18 mouse cellular contexts compared by ENCODE assay signal in the genomic region with DNA sequence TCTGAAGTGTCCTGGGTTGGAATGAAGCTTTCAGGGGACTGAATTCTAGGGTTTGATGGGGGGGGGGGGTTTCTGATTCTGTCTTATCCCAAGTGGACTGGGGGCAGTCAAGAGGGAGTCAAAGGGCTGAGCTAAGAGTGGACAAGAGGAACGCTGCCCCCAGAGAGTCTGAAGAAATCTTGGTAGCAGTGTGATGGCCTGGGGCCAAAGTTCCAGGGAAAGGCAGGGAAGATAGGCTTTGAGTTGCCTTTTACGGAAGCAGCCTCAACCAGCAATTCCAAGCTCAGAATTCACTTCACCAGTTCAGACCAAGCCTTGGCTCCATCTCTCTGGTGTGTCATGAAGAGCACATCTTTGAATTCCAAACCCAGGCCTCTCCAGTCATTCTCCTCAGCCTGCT. TPM values are rescaled to one million over a fixed set of nuclear protein-coding genes. Genes with fewer than 3 reads are reported as not detected.
DNase-seq lines count a peak whose midpoint lies in the region; ATAC-seq and TF ChIP-seq lines count a peak whose summit lies in the region.
"Had no signal": no experiment of that assay in that cellular context is flagged by ENCODE, and none has a peak within 500 bp of the region (broad histone marks: within the 10 kb centered on the region; RNA-seq: fewer than 3 reads in every experiment).

No protein-coding gene starts in this region.

- 44% methylated on average over 2 of the region's 2 CpGs for WGBS in lung, embryonic 14.5 days
- WGBS in forebrain, embryonic 11.5 days: 85% methylated on average over 2 of the region's 2 CpGs

- H3K4me3 ChIP-seq in lung, embryonic 14.5 days (ENCODE audit: low read depth, low read length): no peak overlapping the region
- H3K4me3 ChIP-seq in brown adipose tissue, adult 24 weeks (ENCODE audit: insufficient read depth, low read depth, low read length): no peak overlapping the region
- no peak overlapping the region for H3K4me3 ChIP-seq in forebrain, embryonic 11.5 days (ENCODE audit: low read depth, low read length)
- H3K4me3 ChIP-seq: hindbrain, embryonic 12.5 days had no signal

- H3K9ac ChIP-seq in lung, embryonic 14.5 days: no peak overlapping the region
- no peak overlapping the region for H3K9ac ChIP-seq in forebrain, embryonic 11.5 days (ENCODE audit: low read length)
- H3K9ac ChIP-seq: forebrain, postnatal 0 days; hindbrain, embryonic 12.5 days had no signal

- H3K36me3 ChIP-seq in lung, embryonic 14.5 days (ENCODE audit: insufficient read depth): no peaks in the 10 kb centered on the region
- H3K36me3 ChIP-seq in forebrain, embryonic 11.5 days (ENCODE audit: control insufficient read depth, insufficient read depth, low read length): no peaks in the 10 kb centered on the region
- H3K36me3 ChIP-seq: hindbrain, embryonic 12.5 days had no signal

- no peak for ATAC-seq in lung, embryonic 14.5 days (ENCODE audit: insufficient read depth)
- no peak for ATAC-seq in erythroid progenitor cell, adult 5-6 weeks (replicated peaks; ENCODE audit: low FRiP score, poor library complexity, severe bottlenecking)
- no peak for ATAC-seq in forebrain, embryonic 11.5 days (replicated peaks; ENCODE audit: low FRiP score)

- no peak overlapping the region for H3K27ac ChIP-seq in lung, embryonic 14.5 days (ENCODE audit: low read depth)
- peak overlapping the region; percentile 40; the same call in 1 of the 2 replicates for H3K27ac ChIP-seq in brown adipose tissue, adult 24 weeks (replicated peaks; ENCODE audit: low read depth, low read length)
- no peak overlapping the region for H3K27ac ChIP-seq in forebrain, embryonic 11.5 days (ENCODE audit: low read depth, low read length)
- H3K27ac ChIP-seq: hindbrain, embryonic 12.5 days; stomach, postnatal 0 days had no signal

- intact Hi-C loops in gastrocnemius, postnatal 14 days (cut with DNase I; ENCODE audit: low total_unique reads): no loop called here

- no peaks in the 10 kb centered on the region for H3K9me3 ChIP-seq in lung, embryonic 14.5 days (ENCODE audit: low read depth, low read length)
- no peaks in the 10 kb centered on the region for H3K9me3 ChIP-seq in forebrain, embryonic 11.5 days (ENCODE audit: control insufficient read depth, low read length)
- H3K9me3 ChIP-seq: hindbrain, embryonic 12.5 days had no signal

- peaks cover 12% of the 10 kb centered on the region; the same call in 1 of the 2 replicates for H3K4me1 ChIP-seq in lung, embryonic 14.5 days (ENCODE audit: insufficient read depth)
- H3K4me1 ChIP-seq in brown adipose tissue, adult 24 weeks (ENCODE audit: control insufficient read depth, insufficient read depth, insufficient read length, low read length): peaks cover 10% of the 10 kb centered on the region
- H3K4me1 ChIP-seq in forebrain, embryonic 11.5 days (replicated peaks; ENCODE audit: control insufficient read depth, insufficient read depth, low read length): no peaks in the 10 kb centered on the region

- TF ChIP-seq CTCF in lung, embryonic 14.5 days (IDR thresholded peaks at IDR 0.05; ENCODE audit: low read depth): no peak

- DNase-seq in gastrocnemius, postnatal 14 days: peak; percentile 28
- DNase-seq in gastrocnemius, adult 18-20 months (ENCODE audit: low spot score): no peak
- DNase-seq in lung, embryonic 14.5 days: peak; percentile 66
- no peak for DNase-seq in lung, postnatal 4 days
- peak; percentile 52 for DNase-seq in heart, postnatal 4 days
- DNase-seq in forebrain, embryonic 11.5 days (ENCODE audit: low spot score): no peak
- DNase-seq: adrenal gland, adult 2 months; cerebellum, postnatal 10 days; embryo, embryonic 11 days; forebrain, postnatal 0 days; kidney, adult 11 months; kidney, postnatal 4 days; liver; lung, adult 2 months had no signal

- H3K27me3 ChIP-seq in lung, embryonic 14.5 days (ENCODE audit: insufficient read depth, low read length): no peaks in the 10 kb centered on the region
- no peaks in the 10 kb centered on the region for H3K27me3 ChIP-seq in forebrain, embryonic 11.5 days (ENCODE audit: control insufficient read depth, insufficient read depth, low read length)
- H3K27me3 ChIP-seq: hindbrain, embryonic 12.5 days had no signal

- H3K4me2 ChIP-seq in lung, embryonic 14.5 days: no peak overlapping the region
- no peak overlapping the region for H3K4me2 ChIP-seq in forebrain, embryonic 11.5 days (ENCODE audit: low read depth, low read length, severe bottlenecking)
- H3K4me2 ChIP-seq: hindbrain, embryonic 12.5 days had no signal

RNA-seq across cellular contexts. Expression of a gene that starts 25.2 kb away (rescaled TPM):
- total RNA-seq in gastrocnemius, postnatal 14 days (2021): 10 to 100 TPM; 45.6 to 53.0 TPM
- 10 to 100 TPM; 46.0 to 59.0 TPM for total RNA-seq in gastrocnemius, adult 18-20 months (2021)
- 27.0 and 29.8 TPM in 2 replicates for polyA plus RNA-seq in lung, embryonic 14.5 days (2014; fragmentation: Nextera tagmentation; extraction: Ambion mirVana)
- polyA plus RNA-seq in brown adipose tissue, adult 24 weeks (2012; ENCODE audit: insufficient read depth, insufficient read length, missing spikeins): 33.3 and 42.4 TPM in 2 replicates
- total RNA-seq in heart, postnatal 4 days (2021): 100 to 1,000 TPM; 201 to 216 TPM
- 168 and 179 TPM in 2 replicates for total RNA-seq in erythroid progenitor cell, adult 5-6 weeks (2015; ENCODE audit: low replicate concordance)
- 159 and 259 TPM in 2 replicates for total RNA-seq in erythroid progenitor cell, adult 5-6 weeks (2017; ENCODE audit: low replicate concordance)
- 15.7 and 18.0 TPM in 2 replicates for polyA plus RNA-seq in forebrain, embryonic 11.5 days (2014; fragmentation: Nextera tagmentation; extraction: Ambion mirVana)

RNA-seq across cellular contexts. Expression of a gene that starts 27.4 kb away (rescaled TPM):
- 1 to 10 TPM; 2.7 to 3.5 TPM for total RNA-seq in gastrocnemius, postnatal 14 days (2021)
- 1 to 10 TPM; 2.9 TPM for total RNA-seq in gastrocnemius, adult 18-20 months (2021)
- polyA plus RNA-seq in lung, embryonic 14.5 days (2014; fragmentation: Nextera tagmentation; extraction: Ambion mirVana): 7.6 and 8.1 TPM in 2 replicates
- 3.9 and 4.1 TPM in 2 replicates for polyA plus RNA-seq in brown adipose tissue, adult 24 weeks (2012; ENCODE audit: insufficient read depth, insufficient read length, missing spikeins)
- total RNA-seq in heart, postnatal 4 days (2021): 1 to 10 TPM; 6.4 to 8.0 TPM
- 0.36 and 1.3 TPM in 2 replicates for total RNA-seq in erythroid progenitor cell, adult 5-6 weeks (2015; ENCODE audit: low replicate concordance)
- total RNA-seq in erythroid progenitor cell, adult 5-6 weeks (2017; ENCODE audit: low replicate concordance): 0.26 and 1.2 TPM in 2 replicates
- 8.7 and 9.0 TPM in 2 replicates for polyA plus RNA-seq in forebrain, embryonic 11.5 days (2014; fragmentation: Nextera tagmentation; extraction: Ambion mirVana)

RNA-seq across cellular contexts. Expression of a gene that starts 54.5 kb away (rescaled TPM):
- total RNA-seq in gastrocnemius, postnatal 14 days (2021): 100 to 1,000 TPM; 149 to 227 TPM
- 100 to 1,000 TPM; 193 to 210 TPM for total RNA-seq in gastrocnemius, adult 18-20 months (2021)
- 2.1 and 3.0 TPM in 2 replicates for polyA plus RNA-seq in lung, embryonic 14.5 days (2014; fragmentation: Nextera tagmentation; extraction: Ambion mirVana)
- 38.7 and 83.7 TPM in 2 replicates for polyA plus RNA-seq in brown adipose tissue, adult 24 weeks (2012; ENCODE audit: insufficient read depth, insufficient read length, missing spikeins)
- 10 to 100 TPM; 20.9 to 27.5 TPM for total RNA-seq in heart, postnatal 4 days (2021)
- total RNA-seq in erythroid progenitor cell, adult 5-6 weeks (2015; ENCODE audit: low replicate concordance): 4.2 and 9.4 TPM in 2 replicates
- total RNA-seq in erythroid progenitor cell, adult 5-6 weeks (2017; ENCODE audit: low replicate concordance): 2.1 and 5.6 TPM in 2 replicates
- polyA plus RNA-seq in forebrain, embryonic 11.5 days (2014; fragmentation: Nextera tagmentation; extraction: Ambion mirVana): 0.35 and 0.39 TPM in 2 replicates

Comparison
In these comparisons a context has a peak if more than half of its experiments do, and no peak if none do; other contexts are left out.
1. DNase-seq: peak in gastrocnemius, postnatal 14 days (single experiment), lung, embryonic 14.5 days (single experiment) and heart, postnatal 4 days (single experiment); none in gastrocnemius, adult 18-20 months (single experiment), lung, postnatal 4 days (0 of 2) and forebrain, embryonic 11.5 days (single experiment).
2. RNA of a gene that starts 54.5 kb away (total RNA-seq): 149 to 227 TPM in gastrocnemius, postnatal 14 days and 193 to 210 TPM in gastrocnemius, adult 18-20 months; 20.9 to 27.5 TPM in heart, postnatal 4 days and 2.1 to 9.4 TPM in erythroid progenitor cell, adult 5-6 weeks; every median in the first group is over 4 times any median in the second.